Mouse (Mus musculus): ENCODE results near the gene Olfr66. TPM values are rescaled to one million over a fixed set of nuclear protein-coding genes. Genes with fewer than 3 reads are reported as not detected.
A peak's percentile ranks its signal among the peaks of the same experiment; 100 is the strongest.

The Olfr66 gene
- not detected for polyA plus RNA-seq (2021)

- TF ChIP-seq CTCF (IDR thresholded peaks at IDR 0.05) = no peak
- no peaks in the 10 kb centered on the region for H3K27me3 ChIP-seq
- DNase-seq (ENCODE audit: low read depth, low spot score) = no peak
- ATAC-seq = no peak
- CTCF ChIA-PET = no interaction called here
- in situ Hi-C loops (cut with MboI; ENCODE audit: low pct_unique_long_range_greater_than_20kb) = no loop called here
- POLR2A ChIA-PET = no interaction called here
Observed at GRCm38 (mm10) chr7:103886152-103886551, at the start of gene Olfr66. Gene Olfr66 (minus strand): TSS chr7:103886252.

- H3K27me3 ChIP-seq = no peaks in the 10 kb centered on the region
- in situ Hi-C loops (cut with MboI; ENCODE audit: low pct_unique_long_range_greater_than_20kb) = no loop called here
Observed at GRCm38 (mm10) chr7:103934264-103934663, 48.2 kb upstream of the Olfr66 start, which contains the start of gene Olfr632. Gene Olfr632 (plus strand): TSS chr7:103934347.

GRCm38 (mm10) chr7:103928525-103928924, 42.5 kb upstream of the Olfr66 start, which contains the start of gene Olfr631:
Gene Olfr631 (plus strand): TSS chr7:103928825.
- ChIA-PET CTCF (no interaction called here), POLR2A (no interaction called here)
- in situ Hi-C loops (cut with MboI; ENCODE audit: low pct_unique_long_range_greater_than_20kb) = no loop called here
- ATAC-seq (no peak), DNase-seq (ENCODE audit: low read depth, low spot score) (no peak)
- no peak for TF ChIP-seq CTCF (IDR thresholded peaks at IDR 0.05)
- H3K27me3 ChIP-seq = no peaks in the 10 kb centered on the region

More at GRCm38 (mm10) chr7:103934264-103934663, 48.2 kb upstream of the Olfr66 start, which contains the start of gene Olfr632:
- ATAC-seq (no peak), DNase-seq (ENCODE audit: low read depth, low spot score) (no peak)
- TF ChIP-seq CTCF (IDR thresholded peaks at IDR 0.05) = no peak
- ChIA-PET POLR2A (no interaction called here), CTCF (no interaction called here)

GRCm38 (mm10) chr7:103915338-103915737, 29.3 kb upstream of the Olfr66 start:
- ATAC-seq (no peak), DNase-seq (ENCODE audit: low read depth, low spot score) (no peak)
- no peak for TF ChIP-seq CTCF (IDR thresholded peaks at IDR 0.05)
- in situ Hi-C loops (cut with MboI; ENCODE audit: low pct_unique_long_range_greater_than_20kb) = no loop called here
- ChIA-PET POLR2A (no interaction called here), CTCF (interaction anchor here (0.9 kb wide), 1 partner anchor 13 kb away, joined by 4 read pairs; no protein-coding TSS in a partner anchor)
- H3K27me3 ChIP-seq = no peaks in the 10 kb centered on the region

- in situ Hi-C loops (cut with MboI; ENCODE audit: low pct_unique_long_range_greater_than_20kb) = no loop called here
- TF ChIP-seq CTCF (IDR thresholded peaks at IDR 0.05) = no peak
- CTCF ChIA-PET = interaction anchor here (1.0 to 1.1 kb wide), 2 partner anchors 19 to 30 kb away, joined by 3 read pairs; no protein-coding TSS in a partner anchor
- no peaks in the 10 kb centered on the region for H3K27me3 ChIP-seq
- DNase-seq (ENCODE audit: low read depth, low spot score) (no peak), ATAC-seq (no peak)
- POLR2A ChIA-PET = no interaction called here
Observed at GRCm38 (mm10) chr7:103912969-103913511, 27.0 kb upstream of the Olfr66 start.

- ChIA-PET POLR2A (no interaction called here), CTCF (no interaction called here)
- in situ Hi-C loops (cut with MboI; ENCODE audit: low pct_unique_long_range_greater_than_20kb) = no loop called here
- no peak for ATAC-seq
- no peak for TF ChIP-seq CTCF (IDR thresholded peaks at IDR 0.05)
- no peak for DNase-seq (ENCODE audit: low read depth, low spot score)
- no peaks in the 10 kb centered on the region for H3K27me3 ChIP-seq
Observed at GRCm38 (mm10) chr7:103910047-103910446, 24.0 kb upstream of the Olfr66 start.

GRCm38 (mm10) chr7:103903187-103903586, 17.1 kb upstream of the Olfr66 start, which contains the start of gene Olfr65:
Gene Olfr65 (plus strand): TSS chr7:103903487.
- no peaks in the 10 kb centered on the region for H3K27me3 ChIP-seq
- DNase-seq (ENCODE audit: low read depth, low spot score) (no peak), ATAC-seq (no peak)
- in situ Hi-C loops (cut with MboI; ENCODE audit: low pct_unique_long_range_greater_than_20kb) = no loop called here
- CTCF ChIA-PET = no interaction called here
- POLR2A ChIA-PET = no interaction called here
- no peak for TF ChIP-seq CTCF (IDR thresholded peaks at IDR 0.05)

GRCm38 (mm10) chr7:103894385-103894784, 8.3 kb upstream of the Olfr66 start, which contains the start of gene Olfr64:
Gene Olfr64 (minus strand): TSS chr7:103894485.
- POLR2A ChIA-PET = no interaction called here
- CTCF ChIA-PET = interaction anchor here (1.0 to 1.1 kb wide), 2 partner anchors 10 to 29 kb away, joined by 3 read pairs; no protein-coding TSS in a partner anchor
- in situ Hi-C loops (cut with MboI; ENCODE audit: low pct_unique_long_range_greater_than_20kb) = no loop called here
- DNase-seq (ENCODE audit: low read depth, low spot score) (no peak), ATAC-seq (no peak)
- TF ChIP-seq CTCF (IDR thresholded peaks at IDR 0.05) = no peak
- no peaks in the 10 kb centered on the region for H3K27me3 ChIP-seq

GRCm38 (mm10) chr7:103877093-103877492, 9.0 kb downstream of the Olfr66 start:
- DNase-seq (ENCODE audit: low read depth, low spot score) (no peak), ATAC-seq (no peak)
- POLR2A ChIA-PET = no interaction called here
- CTCF ChIA-PET = no interaction called here
- in situ Hi-C loops (cut with MboI; ENCODE audit: low pct_unique_long_range_greater_than_20kb) = no loop called here
- TF ChIP-seq CTCF (IDR thresholded peaks at IDR 0.05) = no peak
- H3K27me3 ChIP-seq = no peaks in the 10 kb centered on the region

- in situ Hi-C loops (cut with MboI; ENCODE audit: low pct_unique_long_range_greater_than_20kb) = no loop called here
- DNase-seq (ENCODE audit: low read depth, low spot score) (no peak), ATAC-seq (no peak)
- no peak for TF ChIP-seq CTCF (IDR thresholded peaks at IDR 0.05)
- no peaks in the 10 kb centered on the region for H3K27me3 ChIP-seq
- CTCF ChIA-PET = no interaction called here
- POLR2A ChIA-PET = no interaction called here
Observed at GRCm38 (mm10) chr7:103874451-103874850, 11.6 kb downstream of the Olfr66 start.

- ChIA-PET CTCF (no interaction called here), POLR2A (no interaction called here)
- H3K27me3 ChIP-seq = no peaks in the 10 kb centered on the region
- ATAC-seq = no peak
- no peak for DNase-seq (ENCODE audit: low read depth, low spot score)
- peak; percentile 8 for TF ChIP-seq CTCF (IDR thresholded peaks at IDR 0.05)
- in situ Hi-C loops (cut with MboI; ENCODE audit: low pct_unique_long_range_greater_than_20kb) = no loop called here
Observed at GRCm38 (mm10) chr7:103873064-103873463, 13.0 kb downstream of the Olfr66 start.

GRCm38 (mm10) chr7:103870667-103871066, 15.4 kb downstream of the Olfr66 start:
- no peak for TF ChIP-seq CTCF (IDR thresholded peaks at IDR 0.05)
- POLR2A ChIA-PET = no interaction called here
- ATAC-seq = no peak
- no peaks in the 10 kb centered on the region for H3K27me3 ChIP-seq
- CTCF ChIA-PET = no interaction called here
- DNase-seq (ENCODE audit: low read depth, low spot score) = no peak
- in situ Hi-C loops (cut with MboI; ENCODE audit: low pct_unique_long_range_greater_than_20kb) = no loop called here
